28 mouse cellular contexts compared by ENCODE assay signal in the genomic region with DNA sequence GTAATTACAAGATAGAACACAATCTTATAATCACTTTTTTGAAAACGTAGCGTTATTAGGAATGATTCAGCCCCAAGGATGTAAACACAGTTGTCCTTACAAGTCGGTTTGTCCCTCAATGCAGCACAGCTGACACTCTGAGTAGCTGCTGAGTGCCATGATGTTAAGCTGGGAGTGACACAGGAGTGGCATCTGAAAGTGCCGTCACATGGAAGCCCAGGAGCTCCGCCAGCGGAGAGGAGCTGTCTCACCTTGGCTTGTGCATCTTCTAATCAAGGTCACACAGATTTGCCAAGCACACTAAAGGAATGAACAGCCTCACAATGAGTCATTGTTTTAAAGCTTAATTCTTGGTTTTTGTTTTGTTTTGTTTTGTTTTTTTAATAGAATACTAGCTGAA.
A peak's percentile ranks its signal among the peaks of the same experiment; 100 is the strongest.
DNase-seq lines count a peak whose midpoint lies in the region; ATAC-seq and TF ChIP-seq lines count a peak whose summit lies in the region.
"Had no signal": no experiment of that assay in that cellular context is flagged by ENCODE, and none has a peak within 500 bp of the region (broad histone marks: within the 10 kb centered on the region; RNA-seq: fewer than 3 reads in every experiment).

No protein-coding gene starts in this region.

- 0 out of 2 replicates have a peak, but pooled peaks have one; percentile 56 for ATAC-seq in heart, embryonic 12.5 days (ENCODE audit: insufficient number of reproducible peaks, low FRiP score)
- ATAC-seq: forebrain, embryonic 14.5 days; intestine, embryonic 15.5 days; liver, embryonic 12.5 days; Patski had no signal

- peaks cover 21% of the 10 kb centered on the region for H3K36me3 ChIP-seq in heart, embryonic 12.5 days
- H3K36me3 ChIP-seq in limb, embryonic 10.5 days = peaks cover 12% of the 10 kb centered on the region; the same call in 1 of the 2 replicates
- H3K36me3 ChIP-seq: G1E; hindbrain, embryonic 15.5 days; neural tube, embryonic 15.5 days had no signal

- H3K4me2 ChIP-seq in heart, embryonic 12.5 days = no peak overlapping the region
- H3K4me2 ChIP-seq: hindbrain, embryonic 15.5 days; intestine, embryonic 15.5 days; limb, embryonic 13.5 days; liver, embryonic 12.5 days; neural tube, embryonic 15.5 days had no signal

- no peak overlapping the region for H3K4me3 ChIP-seq in gastrocnemius, adult 2 months
- H3K4me3 ChIP-seq in heart, embryonic 12.5 days = no peak overlapping the region
- H3K4me3 ChIP-seq in limb, embryonic 10.5 days = no peak overlapping the region
- H3K4me3 ChIP-seq: hindbrain, embryonic 15.5 days; intestine, embryonic 15.5 days; limb, embryonic 13.5 days; liver, embryonic 12.5 days; midbrain, embryonic 10.5 days; neural tube, embryonic 15.5 days had no signal

- no peaks in the 10 kb centered on the region for H3K27me3 ChIP-seq in heart, embryonic 12.5 days (replicated peaks)
- no peaks in the 10 kb centered on the region for H3K27me3 ChIP-seq in limb, embryonic 10.5 days (ENCODE audit: low read depth, poor library complexity, severe bottlenecking)
- H3K27me3 ChIP-seq: CH12.LX; hindbrain, embryonic 15.5 days; intestine, embryonic 15.5 days; limb, embryonic 13.5 days; liver, embryonic 12.5 days; neural tube, embryonic 15.5 days; Patski had no signal

- intact Hi-C loops in gastrocnemius, adult 2 months (cut with DNase I) = no loop called here
- intact Hi-C loops in heart, postnatal 10 days (cut with DNase I) = no loop called here

- WGBS in heart, embryonic 12.5 days = 55% methylated on average over 6 of the region's 6 CpGs
- WGBS in limb, embryonic 10.5 days = 91% methylated on average over 6 of the region's 6 CpGs

- TF ChIP-seq CTCF in gastrocnemius, adult 2 months (IDR thresholded peaks at IDR 0.05) = no peak

- H3K27ac ChIP-seq in gastrocnemius, adult 2 months = peak overlapping the region; percentile 25; the same call in 1 of the 2 replicates
- peak overlapping the region; percentile 32; the same call in 1 of the 2 replicates for H3K27ac ChIP-seq in heart, embryonic 12.5 days (ENCODE audit: poor library complexity, severe bottlenecking)
- no peak overlapping the region for H3K27ac ChIP-seq in limb, embryonic 10.5 days
- H3K27ac ChIP-seq: hindbrain, embryonic 15.5 days; intestine, embryonic 15.5 days; limb, embryonic 13.5 days; liver, embryonic 12.5 days; midbrain, embryonic 10.5 days; neural tube, embryonic 15.5 days had no signal

- peaks cover 76% of the 10 kb centered on the region for H3K4me1 ChIP-seq in heart, embryonic 12.5 days (replicated peaks)
- H3K4me1 ChIP-seq in limb, embryonic 10.5 days = 0 out of 2 replicates have a peak, but pooled peaks cover 3% of the 10 kb centered on the region
- H3K4me1 ChIP-seq: midbrain, embryonic 10.5 days had no signal

- H3K9me3 ChIP-seq in heart, embryonic 12.5 days (replicated peaks) = no peaks in the 10 kb centered on the region
- no peaks in the 10 kb centered on the region for H3K9me3 ChIP-seq in limb, embryonic 10.5 days (replicated peaks)
- H3K9me3 ChIP-seq: G1E; hindbrain, embryonic 15.5 days; intestine, embryonic 15.5 days; limb, embryonic 13.5 days; liver, embryonic 12.5 days; midbrain, embryonic 10.5 days; neural tube, embryonic 15.5 days had no signal

- DNase-seq in gastrocnemius, adult 2 months = peak; percentile 40
- no peak for DNase-seq in gastrocnemius, postnatal 4 days (ENCODE audit: low spot score in 2 of 2)
- peak; percentile 30 for DNase-seq in ZHBTc4 (ENCODE audit: low read depth, low spot score)
- peak; percentile 60 to 82 for DNase-seq in heart, postnatal 10 days
- DNase-seq in limb, embryonic 10.5 days (ENCODE audit: low spot score) = no peak
- DNase-seq in left cerebral cortex, adult 8-10 months (ENCODE audit: low spot score in 2 of 2) = no peak
- DNase-seq: B cell, adult 2 months; cerebellum, adult 9-10 months; gastrocnemius, postnatal 10 days; kidney, adult 9 months; kidney, postnatal 14 days; layer of hippocampus, postnatal 36 days; lung, adult 18-20 months; lung, postnatal 10 days; right cerebral cortex, adult 18-20 months; right cerebral cortex, postnatal 4 days; thymus, postnatal 14 days had no signal

- H3K9ac ChIP-seq in heart, embryonic 12.5 days = no peak overlapping the region
- H3K9ac ChIP-seq: hindbrain, embryonic 15.5 days; intestine, embryonic 15.5 days; limb, embryonic 13.5 days; liver, embryonic 12.5 days; neural tube, embryonic 15.5 days had no signal

Comparison
In these comparisons a context has a peak if more than half of its experiments do, and no peak if none do; other contexts are left out.
1. DNase-seq: peak in gastrocnemius, adult 2 months (single experiment), ZHBTc4 (single experiment) and heart, postnatal 10 days (2 of 2); none in gastrocnemius, postnatal 4 days (0 of 2), limb, embryonic 10.5 days (single experiment) and left cerebral cortex, adult 8-10 months (0 of 2).